Mouse (Mus musculus) testis, adult 2 months (tissue): ENCODE measurements around the gene Cdc45. TPM values are rescaled to one million over a fixed set of nuclear protein-coding genes. Genes with fewer than 3 reads are reported as not detected.

Experiments
- H3K27ac ChIP-seq: fragments of 200-500 bp; 2 replicates; pipeline ENCODE4 v1.5.1; 2012; ENCODE audit warnings: low read depth, low read length; ENCODE audit not compliant: control insufficient read depth, insufficient read depth
- H3K27me3 ChIP-seq: fragments of 200-500 bp; 2 replicates; pipeline ENCODE4 v1.6.1; 2012; ENCODE audit warnings: mild to moderate bottlenecking, low read length, moderate library complexity; ENCODE audit not compliant: control insufficient read depth, insufficient read depth
- H3K36me3 ChIP-seq: fragments of 200-500 bp; 2 replicates; pipeline ENCODE4 v1.6.1; 2012; ENCODE audit warnings: mild to moderate bottlenecking, low read length; ENCODE audit not compliant: control insufficient read depth, insufficient read depth
- H3K4me1 ChIP-seq: fragments of 200-500 bp; 2 replicates; pipeline ENCODE4 v1.6.1; 2012; ENCODE audit warnings: low read length; ENCODE audit not compliant: control insufficient read depth, insufficient read depth
- H3K4me3 ChIP-seq: fragments of 200-500 bp; 2 replicates; pipeline ENCODE4 v1.5.1; 2012; ENCODE audit warnings: low read depth, mild to moderate bottlenecking, low read length, moderate library complexity, mixed read lengths; ENCODE audit not compliant: control insufficient read depth
- CTCF ChIP-seq: fragments of 200-500 bp; IDR thresholded peaks from 2 replicates; pipeline ENCODE4 v1.5.1; 2012; ENCODE audit warnings: low read depth, mild to moderate bottlenecking, inconsistent platforms, low read length, moderate library complexity; ENCODE audit not compliant: control insufficient read depth, insufficient read depth, insufficient replicate concordance
- POLR2A ChIP-seq: fragments of 200-500 bp; IDR thresholded peaks from 2 replicates; pipeline ENCODE4 v1.6.1; 2012; ENCODE audit warnings: low read depth, mild to moderate bottlenecking, inconsistent platforms, low read length, moderate library complexity; ENCODE audit not compliant: control insufficient read depth
- polyA plus RNA-seq: library from polyadenylated mRNA; depleted of rRNA; stranded (reverse); fragments of >200 nt; gene quantifications from 2 replicates; pipeline ENCODE4 v1.2.3, GENCODE M21; 2012

Gene Cdc45
- polyA plus RNA-seq, 1 experiment: 40.7 TPM

DNA sequence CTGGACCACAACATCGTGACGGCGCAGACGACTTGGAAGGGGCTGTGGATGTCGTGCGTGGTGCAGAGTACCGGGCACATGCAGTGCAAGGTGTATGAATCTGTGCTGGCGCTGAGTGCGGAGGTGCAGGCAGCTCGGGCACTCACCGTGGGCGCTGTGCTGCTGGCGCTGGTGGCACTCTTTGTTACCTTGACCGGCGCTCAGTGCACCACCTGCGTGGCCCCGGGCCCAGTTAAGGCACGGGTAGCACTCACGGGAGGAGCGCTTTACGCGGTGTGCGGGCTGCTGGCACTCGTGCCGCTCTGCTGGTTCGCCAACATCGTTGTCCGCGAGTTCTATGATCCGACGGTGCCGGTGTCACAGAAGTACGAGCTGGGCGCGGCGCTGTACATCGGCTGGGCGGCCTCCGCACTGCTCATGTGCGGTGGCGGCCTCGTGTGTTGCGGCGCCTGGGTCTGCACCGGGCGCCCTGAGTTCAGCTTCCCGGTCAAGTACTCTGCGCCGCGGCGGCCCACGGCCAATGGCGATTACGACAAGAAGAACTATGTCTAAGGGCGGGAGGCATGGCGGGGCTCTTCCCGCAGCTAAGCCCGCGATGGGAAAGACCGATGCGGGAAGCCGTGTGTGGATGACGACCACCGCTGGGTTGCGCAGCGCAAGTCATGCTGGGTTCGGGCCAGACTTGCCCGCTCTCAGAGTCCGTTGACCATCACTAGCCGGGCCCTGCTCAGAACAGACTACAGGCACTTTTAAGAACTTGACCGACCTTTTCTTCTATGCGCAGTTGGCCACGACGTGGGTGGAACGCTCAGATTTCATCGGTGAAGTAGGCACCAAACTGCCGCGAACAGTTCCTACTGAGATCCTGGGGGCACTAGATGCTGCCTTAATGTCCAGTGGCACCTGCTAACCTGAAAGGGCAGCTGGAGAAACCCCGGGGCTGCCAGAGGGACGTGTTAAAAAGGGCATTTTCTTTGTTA, 34.4 kb downstream of the Cdc45 start:
- peak overlapping the region; percentile 49 for H3K4me3 ChIP-seq

DNA sequence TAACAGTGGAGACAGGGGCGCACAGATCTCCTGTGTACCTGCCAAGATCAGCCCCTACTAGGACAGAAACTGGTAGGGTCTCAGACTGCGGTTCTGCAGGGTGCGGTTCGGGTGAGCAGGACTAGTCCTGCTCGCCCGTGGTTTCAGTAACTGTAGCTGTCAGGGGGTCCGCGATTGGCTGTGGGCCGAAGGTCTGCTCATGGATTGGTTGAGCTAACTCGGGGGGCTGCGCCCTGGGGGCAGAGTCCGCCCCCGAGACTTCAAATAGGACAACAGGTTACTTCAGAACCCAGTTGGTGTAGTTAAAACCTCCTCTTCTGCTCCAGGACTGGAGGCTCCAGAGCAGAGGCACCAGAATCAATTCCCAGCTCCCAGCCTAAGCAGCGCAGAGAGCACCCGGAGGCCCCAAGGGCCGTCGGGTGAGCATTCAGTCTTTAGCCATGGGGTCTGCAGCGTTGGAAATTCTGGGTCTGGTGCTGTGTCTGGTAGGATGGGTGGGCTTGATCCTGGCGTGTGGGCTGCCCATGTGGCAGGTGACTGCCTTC, 35.2 kb downstream of the Cdc45 start, which contains the start of gene Cldn5:
Cldn5 (plus strand) TSS at position 292 of the 545 bp plus-strand sequence.
- H3K36me3 ChIP-seq: no peaks in the 10 kb centered on the region
- TF ChIP-seq POLR2A: no peak
- TF ChIP-seq CTCF: no peak
- H3K27ac ChIP-seq: no peak within 1 kb of the TSS
- H3K27me3 ChIP-seq: no peaks in the 10 kb centered on the region
- H3K4me1 ChIP-seq: peaks cover 20% of the 10 kb centered on the region
- H3K4me3 ChIP-seq: peak within 1 kb of the TSS; percentile 49

More for the DNA sequence above, 34.4 kb downstream of the Cdc45 start:
- Histone ChIP-seq H3K36me3 (no peaks in the 10 kb centered on the region), H3K27me3 (no peaks in the 10 kb centered on the region), H3K4me1 (peaks cover 20% of the 10 kb centered on the region), H3K27ac (no peak overlapping the region)
- no peak for TF ChIP-seq CTCF

DNA sequence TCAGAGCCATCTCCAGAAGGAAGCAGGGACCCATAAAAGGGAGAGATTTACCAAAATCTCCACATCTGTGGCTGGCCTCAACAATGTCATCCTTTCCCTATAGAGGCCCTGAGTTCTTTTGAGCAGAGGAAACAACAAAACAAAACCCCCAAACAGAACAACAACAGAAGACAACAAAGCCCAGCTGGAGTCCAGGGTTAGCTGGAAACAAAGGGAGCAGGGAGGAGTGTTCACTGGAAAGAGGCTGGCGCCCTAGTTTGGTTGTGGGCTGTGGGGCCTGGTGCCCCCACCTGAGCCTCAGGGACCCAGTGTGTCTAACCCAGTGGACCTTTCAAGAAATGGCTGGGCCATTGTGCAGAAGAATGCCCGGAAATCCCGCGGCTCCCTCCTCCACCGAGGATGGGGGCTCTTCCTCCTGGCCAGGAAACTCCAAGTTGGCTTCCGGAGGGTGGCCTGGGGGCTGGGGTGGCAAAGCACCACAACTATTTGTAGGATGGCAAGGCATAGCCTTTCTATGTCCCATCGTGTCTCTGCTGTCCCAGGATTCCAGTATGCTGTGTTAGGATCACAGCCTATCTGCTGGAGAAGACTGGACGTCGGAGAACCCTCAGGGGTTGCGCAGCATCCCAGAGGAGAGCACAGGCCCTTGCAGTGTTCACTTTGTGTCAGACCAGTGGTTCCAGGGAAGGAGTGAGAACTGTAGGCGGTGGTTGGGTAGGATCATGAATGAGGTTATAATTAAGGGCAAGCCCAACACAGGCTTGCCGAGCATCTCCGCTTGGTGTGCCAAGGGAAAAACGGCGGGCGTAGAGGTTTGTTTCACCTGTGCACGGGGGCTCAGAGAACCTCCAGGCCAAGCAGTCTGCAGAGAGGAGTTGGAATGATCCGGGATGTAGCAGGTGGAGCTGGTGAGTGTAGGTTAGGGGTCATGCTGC, 35.9 kb downstream of the Cdc45 start:
- Histone ChIP-seq H3K36me3 (no peaks in the 10 kb centered on the region), H3K27ac (no peak overlapping the region), H3K4me3 (peak overlapping the region; percentile 32), H3K27me3 (no peaks in the 10 kb centered on the region), H3K4me1 (peaks cover 20% of the 10 kb centered on the region)
- no peak for TF ChIP-seq CTCF
- TF ChIP-seq POLR2A: no peak

DNA sequence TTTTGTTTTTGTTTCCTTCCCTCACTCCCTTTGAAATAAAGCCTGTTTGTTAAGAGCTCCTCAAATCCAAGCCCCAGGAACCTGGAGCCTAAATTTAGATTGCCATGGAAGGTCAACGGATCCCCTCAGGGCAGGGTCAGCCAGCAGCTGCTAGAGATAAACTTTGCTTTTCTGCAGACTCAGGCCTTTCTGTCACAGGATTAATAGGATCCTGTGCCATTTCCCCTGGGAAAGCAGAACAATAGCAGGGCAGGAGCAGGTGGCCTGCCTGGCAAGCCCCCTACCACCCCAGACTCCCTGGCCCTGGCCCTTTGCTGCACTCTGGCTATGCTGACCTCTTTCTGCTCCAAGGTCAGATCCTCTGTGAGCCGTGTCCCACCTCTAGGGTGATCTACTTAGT, 37.9 kb downstream of the Cdc45 start:
- H3K27ac ChIP-seq: no peak overlapping the region
- no peaks in the 10 kb centered on the region for H3K36me3 ChIP-seq
- no peak for TF ChIP-seq POLR2A
- no peak for TF ChIP-seq CTCF
- no peak overlapping the region for H3K4me3 ChIP-seq
- no peaks in the 10 kb centered on the region for H3K27me3 ChIP-seq
- H3K4me1 ChIP-seq: peaks cover 20% of the 10 kb centered on the region

DNA sequence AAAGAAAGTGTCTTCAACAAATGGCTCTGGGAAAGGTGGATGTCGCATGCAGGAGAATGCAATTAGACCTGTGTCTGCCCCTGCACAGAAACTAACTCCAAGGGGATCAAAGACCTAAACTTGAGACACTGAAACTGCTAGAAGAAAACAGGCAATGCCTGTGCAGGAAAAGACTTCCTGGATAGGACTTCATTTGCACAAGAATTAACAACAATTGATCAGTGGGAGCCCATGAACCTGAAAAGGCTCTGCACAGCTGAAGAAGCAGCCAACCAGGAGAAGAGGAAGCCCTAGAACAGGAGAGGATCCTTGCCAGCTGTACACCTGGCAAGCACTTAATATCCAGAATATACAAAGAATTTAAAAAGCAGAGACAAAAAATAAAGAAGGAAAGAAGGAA, 42.3 kb downstream of the Cdc45 start:
- TF ChIP-seq POLR2A (no peak), CTCF (no peak)
- H3K4me1 ChIP-seq: no peaks in the 10 kb centered on the region
- H3K27ac ChIP-seq: no peak overlapping the region
- no peaks in the 10 kb centered on the region for H3K36me3 ChIP-seq
- no peak overlapping the region for H3K4me3 ChIP-seq
- H3K27me3 ChIP-seq: no peaks in the 10 kb centered on the region

DNA sequence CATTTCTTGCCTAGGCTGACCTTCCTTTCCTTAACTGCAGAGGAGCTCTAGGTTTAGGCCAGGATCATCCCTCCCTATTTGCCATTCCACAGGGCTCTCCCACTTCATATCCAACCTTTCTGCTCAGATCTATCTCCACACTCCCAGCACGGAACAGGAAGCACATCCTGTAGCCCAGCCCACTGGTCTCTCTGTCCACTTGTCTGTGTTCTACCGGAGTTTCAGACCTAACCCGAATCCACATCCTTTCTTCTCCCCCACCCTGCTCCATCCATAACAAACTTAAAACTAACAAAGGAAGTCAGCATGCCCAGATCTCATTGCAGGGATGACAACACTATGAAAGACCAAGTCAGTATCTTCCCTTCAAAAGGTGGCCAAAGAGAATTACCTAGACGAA, 45.4 kb downstream of the Cdc45 start:
- Histone ChIP-seq H3K4me3 (no peak overlapping the region), H3K27ac (no peak overlapping the region), H3K36me3 (no peaks in the 10 kb centered on the region), H3K27me3 (no peaks in the 10 kb centered on the region), H3K4me1 (no peaks in the 10 kb centered on the region)
- no peak for TF ChIP-seq POLR2A
- TF ChIP-seq CTCF: no peak
